Mouse (Mus musculus): ENCODE measurements around the gene Trim75. TPM values are rescaled to one million over a fixed set of nuclear protein-coding genes. Genes with fewer than 3 reads are reported as not detected.
A peak's percentile ranks its signal among the peaks of the same experiment; 100 is the strongest.
"Not testable (repeated sequence)": the region's sequence is repeated elsewhere in the genome, so short reads cannot be mapped to it uniquely, and the experiment has no call there.

Trim75 gene
- not detected for total RNA-seq (2021)
- long read RNA-seq, experiment 1: 0 reads
- long read RNA-seq, experiment 2, partial matches to known transcripts: 0 of 1 reads
- long read RNA-seq, experiment 2, other reads (novel, unspliced or antisense): 1 of 1 reads

GRCm38 (mm10) chr8:64987731-64988130, at the start of gene Trim75:
TSS of gene Trim75 (minus strand) at chr8:64987831.
- no peak for DNase-seq (ENCODE audit: low spot score in 2 of 2)

- peak in 1 of 2 experiments; percentile 2 for DNase-seq (ENCODE audit: low spot score in 2 of 2)
These were observed 49.5 kb upstream of the Trim75 start, which contains the start of gene Apela for GRCm38 (mm10) chr8:65037117-65037533. TSS of gene Apela (minus strand) at chr8:65037336.

GRCm38 (mm10) chr8:65034136-65034535, 46.5 kb upstream of the Trim75 start:
- DNase-seq (ENCODE audit: low spot score in 2 of 2): no peak

GRCm38 (mm10) chr8:65033056-65033455, 45.4 kb upstream of the Trim75 start:
- DNase-seq (ENCODE audit: low spot score in 2 of 2): no peak

GRCm38 (mm10) chr8:65032107-65032506, 44.5 kb upstream of the Trim75 start:
- DNase-seq (ENCODE audit: low spot score in 2 of 2): no peak

GRCm38 (mm10) chr8:65030735-65031485, 43.3 kb upstream of the Trim75 start:
- DNase-seq (ENCODE audit: low spot score in 2 of 2): no peak

GRCm38 (mm10) chr8:65029776-65030175, 42.1 kb upstream of the Trim75 start:
- no peak for DNase-seq (ENCODE audit: low spot score in 2 of 2)

GRCm38 (mm10) chr8:65028959-65029686, 41.5 kb upstream of the Trim75 start:
- DNase-seq (ENCODE audit: low spot score in 2 of 2): no peak

GRCm38 (mm10) chr8:65022485-65022884, 34.9 kb upstream of the Trim75 start:
- DNase-seq (ENCODE audit: low spot score in 2 of 2): peak; percentile 58 to 64

- no peak for DNase-seq (ENCODE audit: low spot score in 2 of 2)
These were observed 30.8 kb upstream of the Trim75 start, which contains the start of the genes Trim61 and Trim60 for GRCm38 (mm10) chr8:65018423-65018822. TSS of gene Trim61 (minus strand) at chr8:65018523. TSS of gene Trim60 (minus strand) at chr8:65018584.

GRCm38 (mm10) chr8:65007616-65008015, 20.0 kb upstream of the Trim75 start:
- not testable (repeated sequence) for DNase-seq (ENCODE audit: low spot score in 2 of 2)

GRCm38 (mm10) chr8:64998806-64999365, 11.3 kb upstream of the Trim75 start:
- DNase-seq (ENCODE audit: low spot score in 2 of 2): no peak

- DNase-seq (ENCODE audit: low spot score in 2 of 2): no peak
These were observed 4.3 kb downstream of the Trim75 start for GRCm38 (mm10) chr8:64983150-64983897.

- DNase-seq (ENCODE audit: low spot score in 2 of 2): no peak
These were observed 24.8 kb downstream of the Trim75 start for GRCm38 (mm10) chr8:64962836-64963235.

- DNase-seq (ENCODE audit: low spot score in 2 of 2): no peak
These were observed 28.6 kb downstream of the Trim75 start for GRCm38 (mm10) chr8:64959025-64959424.

- no peak for DNase-seq (ENCODE audit: low spot score in 2 of 2)
These were observed 35.5 kb downstream of the Trim75 start for GRCm38 (mm10) chr8:64952101-64952500.

GRCm38 (mm10) chr8:64948371-64948770, 39.3 kb downstream of the Trim75 start:
- DNase-seq (ENCODE audit: low spot score in 2 of 2): no peak

GRCm38 (mm10) chr8:64947698-64948034, 40.0 kb downstream of the Trim75 start:
- DNase-seq (ENCODE audit: low spot score in 2 of 2): no peak

- peak; percentile 98 for DNase-seq (ENCODE audit: low spot score in 2 of 2)
These were observed 40.6 kb downstream of the Trim75 start, which contains the start of gene Tmem192 for GRCm38 (mm10) chr8:64946820-64947697. TSS of gene Tmem192 (plus strand) at chr8:64947185.

GRCm38 (mm10) chr8:64946441-64946819, 41.2 kb downstream of the Trim75 start:
- DNase-seq (ENCODE audit: low spot score in 2 of 2): no peak

Measured in adrenal gland, adult 18-20 months (tissue).